Mouse (Mus musculus) CH12.LX (cell line): ENCODE measurements around the gene Foxc2. TPM values are rescaled to one million over a fixed set of nuclear protein-coding genes. Genes with fewer than 3 reads are reported as not detected.

Experiments used
- DNase-seq: peaks from one replicate; pipeline ENCODE4 v3.0.0-alpha.2; 2013; ENCODE audit errors: extremely low read depth
- H3K27ac ChIP-seq: 2 replicates; pipeline ENCODE4 v1.5.1; 2012; ENCODE audit warnings: low read depth, mild to moderate bottlenecking, control low read depth, moderate library complexity; ENCODE audit not compliant: insufficient read depth
- H3K27me3 ChIP-seq: replicated peaks from 2 replicates; pipeline ENCODE3; 2012; ENCODE audit warnings: inconsistent platforms
- H3K36me3 ChIP-seq, 2 experiments: replicated peaks in 1 of 2; 2 replicates each; pipeline versions ENCODE3 to v1.6.1; 2012; ENCODE audit warnings: inconsistent platforms in 1 of 2, low read length in 1 of 2, mild to moderate bottlenecking in 1 of 2, mixed read lengths in 1 of 2, moderate library complexity in 1 of 2; ENCODE audit not compliant: control insufficient read depth in 1 of 2, insufficient read depth in 1 of 2
- H3K4me1 ChIP-seq, 2 experiments: 2 replicates each; pipeline ENCODE4 v1.6.1; 2012; ENCODE audit warnings: inconsistent platforms in 1 of 2, moderate library complexity in 1 of 2; ENCODE audit not compliant: insufficient read depth in 2 of 2, control insufficient read depth in 1 of 2
- H3K4me2 ChIP-seq: 2 replicates; pipeline ENCODE4 v1.6.1; 2012; ENCODE audit warnings: low read depth, mild to moderate bottlenecking, control low read depth; ENCODE audit not compliant: poor library complexity, insufficient read depth, severe bottlenecking
- H3K4me3 ChIP-seq, 3 experiments: fragments of 150-350 bp in 1 of 3; sonication (generic) in 1 of 3; replicated peaks in 1 of 3; 2 replicates each; pipeline versions ENCODE3 to v1.5.1; 2011 to 2012; ENCODE audit warnings: low read depth in 2 of 3, low read length in 2 of 3, mild to moderate bottlenecking in 2 of 3, moderate library complexity in 2 of 3, control low read depth in 1 of 3, improper control_type of control experiment in 1 of 3, inconsistent platforms in 1 of 3, mixed read lengths in 1 of 3; ENCODE audit not compliant: poor library complexity in 1 of 3
- H3K79me2 ChIP-seq: replicated peaks from 2 replicates; pipeline ENCODE4 v1.6.1; 2012; ENCODE audit warnings: mild to moderate bottlenecking, moderate library complexity; ENCODE audit not compliant: control insufficient read depth, poor library complexity, insufficient read depth, severe bottlenecking; ENCODE audit errors: extremely low read depth
- H3K9ac ChIP-seq: 2 replicates; pipeline ENCODE4 v1.6.1; 2012; ENCODE audit warnings: low read depth, mild to moderate bottlenecking, control low read depth, moderate library complexity; ENCODE audit not compliant: insufficient read depth
- H3K9me3 ChIP-seq: replicated peaks from 2 replicates; pipeline ENCODE3; 2012; ENCODE audit warnings: low read length, inconsistent platforms, mixed read lengths
- BHLHE40 ChIP-seq: IDR thresholded peaks from 2 replicates; pipeline ENCODE4 v1.6.1; 2011; ENCODE audit warnings: mild to moderate bottlenecking, low read depth, low read length, improper control_type of control experiment
- CHD1 ChIP-seq: IDR thresholded peaks from 2 replicates; pipeline ENCODE4 v1.6.1; 2012; ENCODE audit warnings: low read depth, low read length, improper control_type of control experiment, inconsistent platforms
- E2F4 ChIP-seq: IDR thresholded peaks from 2 replicates; pipeline ENCODE4 v1.6.1; 2011; ENCODE audit warnings: low read depth, low read length, improper control_type of control experiment; ENCODE audit not compliant: insufficient replicate concordance
- ELF1 ChIP-seq: IDR thresholded peaks from 2 replicates; pipeline ENCODE4 v1.6.1; 2014; ENCODE audit warnings: low read depth, mild to moderate bottlenecking, inconsistent platforms, low read length, improper control_type of control experiment
- ETS1 ChIP-seq: conservative IDR thresholded peaks from 2 replicates; pipeline ENCODE4 v1.6.1; 2012; ENCODE audit warnings: low read depth, mild to moderate bottlenecking, inconsistent platforms, low read length, improper control_type of control experiment, moderate library complexity
- GABPA ChIP-seq: IDR thresholded peaks from 2 replicates; pipeline ENCODE4 v1.6.1; 2012; ENCODE audit warnings: low read depth, low read length, improper control_type of control experiment, inconsistent platforms; ENCODE audit not compliant: insufficient replicate concordance
- IRF4 ChIP-seq: IDR thresholded peaks from 2 replicates; pipeline ENCODE4 v1.6.1; 2014; ENCODE audit warnings: low read depth, mild to moderate bottlenecking, inconsistent platforms, low read length, improper control_type of control experiment
- JUN ChIP-seq: IDR thresholded peaks from 2 replicates; pipeline ENCODE4 v1.6.1; 2011; ENCODE audit warnings: low read depth, mild to moderate bottlenecking, low read length, improper control_type of control experiment, moderate library complexity; ENCODE audit not compliant: insufficient read depth
- JUND ChIP-seq: conservative IDR thresholded peaks from 2 replicates; pipeline ENCODE4 v1.6.1; 2011; ENCODE audit warnings: low read depth, low read length, improper control_type of control experiment
- KAT2A ChIP-seq: IDR thresholded peaks from 2 replicates; pipeline ENCODE4 v1.6.1; 2012; ENCODE audit warnings: low read length, improper control_type of control experiment, inconsistent platforms; ENCODE audit not compliant: insufficient replicate concordance
- MAX ChIP-seq: IDR thresholded peaks from 2 replicates; pipeline ENCODE4 v1.6.1; 2011; ENCODE audit warnings: low read length, improper control_type of control experiment
- MAZ ChIP-seq: IDR thresholded peaks from 2 replicates; pipeline ENCODE4 v1.6.1; 2012; ENCODE audit warnings: low read depth, mild to moderate bottlenecking, inconsistent platforms, low read length, improper control_type of control experiment, moderate library complexity
- MXI1 ChIP-seq: IDR thresholded peaks from 2 replicates; pipeline ENCODE4 v1.6.1; 2011; ENCODE audit warnings: mild to moderate bottlenecking, low read depth, low read length, improper control_type of control experiment
- MYC ChIP-seq: IDR thresholded peaks from 2 replicates; pipeline ENCODE4 v1.6.1; 2011; ENCODE audit warnings: low read depth, mild to moderate bottlenecking, improper control_type of control experiment, low read length
- NELFE ChIP-seq: IDR thresholded peaks from 2 replicates; pipeline ENCODE4 v1.6.1; 2011; ENCODE audit warnings: low read depth, low read length, improper control_type of control experiment
- PAX5 ChIP-seq: IDR thresholded peaks from 2 replicates; pipeline ENCODE4 v1.6.1; 2012; ENCODE audit warnings: low read length, inconsistent platforms, mixed read lengths
- POLR2AphosphoS2 ChIP-seq: IDR thresholded peaks from 2 replicates; pipeline ENCODE4 v1.6.1; 2011; ENCODE audit warnings: low read depth, low read length, improper control_type of control experiment
- RAD21 ChIP-seq: IDR thresholded peaks from 2 replicates; pipeline ENCODE4 v1.6.1; 2011; ENCODE audit warnings: low read depth, mild to moderate bottlenecking, low read length, improper control_type of control experiment, moderate library complexity
- RCOR1 ChIP-seq: conservative IDR thresholded peaks from 2 replicates; pipeline ENCODE4 v1.6.1; 2012; ENCODE audit warnings: low read depth, mild to moderate bottlenecking, inconsistent platforms, low read length, improper control_type of control experiment
- SIN3A ChIP-seq: IDR thresholded peaks from 2 replicates; pipeline ENCODE4 v1.6.1; 2012; ENCODE audit warnings: low read length, improper control_type of control experiment, inconsistent platforms
- SMC3 ChIP-seq: IDR thresholded peaks from 2 replicates; pipeline ENCODE4 v1.6.1; 2011; ENCODE audit warnings: low read depth, low read length, improper control_type of control experiment
- TBP ChIP-seq: conservative IDR thresholded peaks from 2 replicates; pipeline ENCODE4 v1.6.1; 2011; ENCODE audit warnings: low read depth, low read length, improper control_type of control experiment
- UBTF ChIP-seq: IDR thresholded peaks from 2 replicates; pipeline ENCODE4 v1.6.1; 2012; ENCODE audit warnings: low read depth, mild to moderate bottlenecking, inconsistent platforms, low read length, improper control_type of control experiment, moderate library complexity
- USF1 ChIP-seq: IDR thresholded peaks from 2 replicates; pipeline ENCODE4 v1.6.1; 2014; ENCODE audit warnings: low read depth, mild to moderate bottlenecking, inconsistent platforms, low read length, improper control_type of control experiment
- USF2 ChIP-seq: conservative IDR thresholded peaks from 2 replicates; pipeline ENCODE4 v1.6.1; 2011; ENCODE audit warnings: low read depth, low read length, improper control_type of control experiment
- ZMIZ1 ChIP-seq: IDR thresholded peaks from 2 replicates; pipeline ENCODE4 v1.6.1; 2012; ENCODE audit warnings: low read depth, mild to moderate bottlenecking, inconsistent platforms, low read length, improper control_type of control experiment
- dilution Hi-C: fragments of 300-500 bp; cut with MboI; formaldehyde crosslinking; loops from 2 replicates; pipeline ENCODE4 v1.14.3; 2020; ENCODE audit warnings: low sequenced_read_pairs; ENCODE audit not compliant: extremely low pct_unique_long_range_greater_than_20kb, extremely low pct_ligation_motif_present
- in situ Hi-C: fragments of 300-500 bp; cut with MboI; formaldehyde crosslinking; loops from 3 replicates; pipeline ENCODE4 v1.14.3; 2019; ENCODE audit warnings: low sequenced_read_pairs, low pct_ligation_motif_present, low pct_unique_long_range_greater_than_20kb, mixed read lengths
- polyA plus RNA-seq: library from polyadenylated mRNA; unstranded; fragments of >175 nt; gene quantifications from 2 replicates; pipeline ENCODE4 v1.2.1, GENCODE M21; 2012; ENCODE audit warnings: low read depth; ENCODE audit not compliant: insufficient read length
- total RNA-seq, 2 experiments: library from RNA; depleted of rRNA; stranded (reverse); fragments of 300-350 nt in 1 of 2; fragments of >200 nt in 1 of 2; gene quantifications; 2 replicates each; pipeline ENCODE4 v1.2.3; 2012 to 2014

The Foxc2 gene
- total and polyA plus RNA-seq, 3 experiments: not detected

- no peak overlapping the region for H3K9ac ChIP-seq
- H3K4me2 ChIP-seq: no peak overlapping the region
- no peak overlapping the region for H3K27ac ChIP-seq
- no peak for DNase-seq
- H3K27me3 ChIP-seq: peaks cover 51% of the 10 kb centered on the region
- H3K4me1 ChIP-seq: peaks cover 5 to 9% of the 10 kb centered on the region in 2 experiments
- H3K36me3 ChIP-seq: no peaks in the 10 kb centered on the region
- in situ Hi-C loops: no loop called here
- dilution Hi-C loops: no loop called here
- H3K9me3 ChIP-seq: no peaks in the 10 kb centered on the region
- H3K79me2 ChIP-seq: no peaks in the 10 kb centered on the region
- no peak for TF ChIP-seq GABPA
- TF ChIP-seq SIN3A: no peak
- TF ChIP-seq JUND: no peak
- no peak for TF ChIP-seq E2F4
- TF ChIP-seq ELF1: no peak
- no peak for TF ChIP-seq MXI1
- TF ChIP-seq RCOR1: no peak
- TF ChIP-seq PAX5: no peak
- TF ChIP-seq RAD21: no peak
- no peak for TF ChIP-seq CHD1
- TF ChIP-seq IRF4: no peak
- no peak for TF ChIP-seq USF1
- TF ChIP-seq MAX: no peak
- TF ChIP-seq USF2: no peak
- TF ChIP-seq POLR2AphosphoS2: no peak
- H3K4me3 ChIP-seq: no peak overlapping the region
These were observed 11.3 kb downstream of the Foxc2 start for GRCm38 (mm10) chr8:121127291-121127701.

GRCm38 (mm10) chr8:121127756-121128375 is 11.9 kb downstream of the Foxc2 start, which contains the start of gene Foxl1:
Foxl1 (plus strand) TSS chr8:121127940.
- Histone ChIP-seq H3K4me1 (peaks cover 3% of the 10 kb centered on the region in 2 experiments), H3K36me3 (no peaks in the 10 kb centered on the region)
- dilution Hi-C loops: no loop called here
- TF ChIP-seq KAT2A: no peak
- TF ChIP-seq MXI1: no peak
- no peak for TF ChIP-seq MYC
- TF ChIP-seq USF1: no peak
- TF ChIP-seq GABPA: no peak
- no peak for TF ChIP-seq BHLHE40
- no peak for TF ChIP-seq POLR2AphosphoS2
- no peak for TF ChIP-seq JUN
- no peak for TF ChIP-seq MAZ
- TF ChIP-seq TBP: no peak
- TF ChIP-seq JUND: no peak
- no peak for TF ChIP-seq UBTF
- no peak for TF ChIP-seq ZMIZ1
- no peak for TF ChIP-seq SMC3
- TF ChIP-seq ETS1: no peak
- TF ChIP-seq USF2: no peak
- TF ChIP-seq NELFE: no peak
- TF ChIP-seq SIN3A: no peak
- TF ChIP-seq, all 38 proteins: peak for 0
- H3K9ac ChIP-seq: no peak within 1 kb of the TSS
- DNase-seq: no peak
- no peak within 1 kb of the TSS for H3K4me3 ChIP-seq
- in situ Hi-C loops: no loop called here
- no peaks in the 10 kb centered on the region for H3K79me2 ChIP-seq
- H3K9me3 ChIP-seq: no peaks in the 10 kb centered on the region
- H3K4me2 ChIP-seq: no peak within 1 kb of the TSS
- H3K27me3 ChIP-seq: peaks cover 51% of the 10 kb centered on the region
- no peak within 1 kb of the TSS for H3K27ac ChIP-seq
